Mouse (Mus musculus): ENCODE data around the gene Mylpf. TPM values are rescaled to one million over a fixed set of nuclear protein-coding genes. Genes with fewer than 3 reads are reported as not detected.
A peak's percentile ranks its signal among the peaks of the same experiment; 100 is the strongest.
"Not testable (repeated sequence)": the region's sequence is repeated elsewhere in the genome, so short reads cannot be mapped to it uniquely, and the experiment has no call there.

Mylpf gene
- 10.6 and 35.3 TPM in 2 replicates for total RNA-seq (2017)

GRCm38 (mm10) chr7:127208553-127209438 lies at the start of gene Mylpf:
Gene Mylpf (plus strand): TSS chr7:127208890.
- peak; percentile 84 for ATAC-seq (replicated peaks; ENCODE audit: low read depth, poor library complexity, severe bottlenecking)

DNA sequence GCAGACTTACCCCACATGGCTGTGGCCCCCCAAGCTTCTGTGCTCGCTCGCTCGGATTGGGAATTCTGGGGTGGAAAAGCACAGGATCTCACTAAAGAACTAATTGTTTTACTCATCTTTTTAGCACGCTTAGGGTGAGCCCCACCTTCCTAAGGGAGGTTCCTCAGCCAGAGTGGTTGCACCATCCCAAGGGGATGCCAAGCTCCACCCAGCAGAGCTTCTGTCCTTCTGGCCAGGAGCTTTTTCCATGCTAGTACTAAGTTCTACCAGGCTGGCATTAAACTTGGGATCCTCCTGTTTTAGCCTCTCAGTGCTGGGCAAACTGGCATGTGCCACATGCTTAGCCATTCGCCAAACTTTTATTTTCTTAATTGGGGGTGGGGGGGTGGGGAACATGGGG lies 46.1 kb upstream of the Mylpf start:
- no peak for ATAC-seq (replicated peaks; ENCODE audit: low read depth, poor library complexity, severe bottlenecking)

DNA sequence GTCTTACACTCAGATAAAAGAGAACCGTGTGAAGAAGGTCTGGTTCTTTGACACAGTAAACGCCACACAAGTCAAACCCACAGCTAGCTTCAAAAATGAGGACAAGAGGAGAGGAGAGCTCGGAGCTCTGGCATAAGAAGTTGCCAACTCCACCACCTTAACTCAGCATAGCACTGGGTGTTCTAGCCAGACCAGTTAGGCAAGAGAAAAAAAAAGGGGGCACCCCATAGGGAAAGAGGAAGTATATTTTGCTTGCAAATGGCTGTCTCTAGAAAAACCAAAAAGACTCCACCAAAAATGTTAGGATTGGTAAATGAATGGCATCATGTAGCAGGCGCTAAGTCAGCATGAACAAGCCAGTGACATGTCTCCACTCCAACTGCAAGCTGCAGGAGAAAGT lies 44.7 kb upstream of the Mylpf start:
- 0 out of 2 replicates have a peak, but pooled peaks have one; percentile 18 for ATAC-seq (replicated peaks; ENCODE audit: low read depth, poor library complexity, severe bottlenecking)

GRCm38 (mm10) chr7:127165607-127166493 lies 42.8 kb upstream of the Mylpf start:
- ATAC-seq (replicated peaks; ENCODE audit: low read depth, poor library complexity, severe bottlenecking), result no peak

- ATAC-seq (replicated peaks; ENCODE audit: low read depth, poor library complexity, severe bottlenecking), result 0 out of 2 replicates have a peak, but pooled peaks have one; percentile 8
Observed at GRCm38 (mm10) chr7:127166501-127166900, 42.2 kb upstream of the Mylpf start.

DNA sequence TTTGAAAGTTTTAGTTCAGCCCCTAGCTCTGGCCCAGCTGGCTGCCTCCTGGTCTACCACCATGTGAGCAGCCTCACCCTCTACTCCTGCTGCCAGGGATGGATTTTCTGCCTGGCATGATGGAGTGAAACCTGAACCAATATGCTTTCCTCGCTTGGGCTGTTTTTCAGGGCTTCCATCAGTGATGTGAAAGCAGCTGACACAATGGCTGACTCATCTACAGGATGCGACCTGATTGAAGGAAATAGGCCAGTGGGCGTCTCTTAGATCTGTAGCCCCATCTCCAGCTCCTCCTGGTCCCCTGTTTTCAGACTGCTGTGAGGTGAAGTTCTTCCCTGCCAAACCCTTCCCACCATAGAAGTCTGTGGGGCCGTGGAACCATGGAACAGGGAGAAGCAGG lies 31.8 kb upstream of the Mylpf start:
- no peak for ATAC-seq (replicated peaks; ENCODE audit: low read depth, poor library complexity, severe bottlenecking)

- ATAC-seq (replicated peaks; ENCODE audit: low read depth, poor library complexity, severe bottlenecking), result peak; percentile 34; the same call in 1 of the 2 replicates
Observed at GRCm38 (mm10) chr7:127180783-127181182, 27.9 kb upstream of the Mylpf start.

GRCm38 (mm10) chr7:127181724-127182123 lies 27.0 kb upstream of the Mylpf start:
- not testable (repeated sequence) for ATAC-seq (replicated peaks; ENCODE audit: low read depth, poor library complexity, severe bottlenecking)

DNA sequence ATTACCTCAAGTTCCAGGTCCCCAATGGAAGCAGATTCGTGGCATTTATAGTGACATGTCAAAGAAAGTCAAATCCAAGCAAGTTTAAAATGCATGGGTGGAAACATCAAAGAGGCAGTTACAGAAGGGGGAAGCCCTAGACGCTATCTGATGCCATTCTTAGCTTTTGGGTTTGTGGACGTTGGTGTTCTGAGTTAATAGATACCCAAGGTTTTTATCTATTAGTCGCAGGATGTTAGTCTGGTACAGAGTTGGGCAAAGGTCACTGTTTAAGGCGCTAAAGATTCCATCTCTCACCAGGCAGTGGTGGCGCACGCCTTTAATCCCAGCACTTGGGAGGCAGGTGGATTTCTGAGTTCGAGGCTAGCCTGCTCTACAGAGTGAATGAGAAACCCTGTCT lies 25.3 kb upstream of the Mylpf start:
- ATAC-seq (replicated peaks; ENCODE audit: low read depth, poor library complexity, severe bottlenecking), result peak; percentile 52

- ATAC-seq (replicated peaks; ENCODE audit: low read depth, poor library complexity, severe bottlenecking), result peak; percentile 50; the same call in 1 of the 2 replicates
Observed at GRCm38 (mm10) chr7:127183828-127184227, 24.9 kb upstream of the Mylpf start.

GRCm38 (mm10) chr7:127184720-127185119 lies 24.0 kb upstream of the Mylpf start:
- no peak for ATAC-seq (replicated peaks; ENCODE audit: low read depth, poor library complexity, severe bottlenecking)

DNA sequence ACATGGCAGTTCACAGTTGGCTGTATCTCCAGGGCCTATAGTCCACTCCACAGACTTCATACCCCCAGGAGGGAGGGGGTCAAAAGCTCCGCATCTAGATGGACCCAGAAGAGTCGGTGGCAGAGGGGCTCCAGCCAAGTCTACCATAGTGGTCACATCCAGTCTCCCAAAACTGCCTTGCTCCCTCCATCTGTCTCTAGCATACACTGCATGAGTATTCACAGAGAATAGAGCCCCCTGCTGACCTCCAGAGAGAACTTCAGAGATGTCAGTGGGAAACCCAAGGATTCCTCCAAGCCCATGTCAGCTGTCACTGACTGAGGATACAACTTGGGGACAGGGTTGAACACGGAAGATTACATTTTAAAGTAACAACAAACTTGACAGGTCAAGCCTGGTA lies 23.1 kb upstream of the Mylpf start:
- ATAC-seq (replicated peaks; ENCODE audit: low read depth, poor library complexity, severe bottlenecking), result peak; percentile 39; the same call in 1 of the 2 replicates

- no peak for ATAC-seq (replicated peaks; ENCODE audit: low read depth, poor library complexity, severe bottlenecking)
Observed at GRCm38 (mm10) chr7:127187351-127187750, 21.3 kb upstream of the Mylpf start.

DNA sequence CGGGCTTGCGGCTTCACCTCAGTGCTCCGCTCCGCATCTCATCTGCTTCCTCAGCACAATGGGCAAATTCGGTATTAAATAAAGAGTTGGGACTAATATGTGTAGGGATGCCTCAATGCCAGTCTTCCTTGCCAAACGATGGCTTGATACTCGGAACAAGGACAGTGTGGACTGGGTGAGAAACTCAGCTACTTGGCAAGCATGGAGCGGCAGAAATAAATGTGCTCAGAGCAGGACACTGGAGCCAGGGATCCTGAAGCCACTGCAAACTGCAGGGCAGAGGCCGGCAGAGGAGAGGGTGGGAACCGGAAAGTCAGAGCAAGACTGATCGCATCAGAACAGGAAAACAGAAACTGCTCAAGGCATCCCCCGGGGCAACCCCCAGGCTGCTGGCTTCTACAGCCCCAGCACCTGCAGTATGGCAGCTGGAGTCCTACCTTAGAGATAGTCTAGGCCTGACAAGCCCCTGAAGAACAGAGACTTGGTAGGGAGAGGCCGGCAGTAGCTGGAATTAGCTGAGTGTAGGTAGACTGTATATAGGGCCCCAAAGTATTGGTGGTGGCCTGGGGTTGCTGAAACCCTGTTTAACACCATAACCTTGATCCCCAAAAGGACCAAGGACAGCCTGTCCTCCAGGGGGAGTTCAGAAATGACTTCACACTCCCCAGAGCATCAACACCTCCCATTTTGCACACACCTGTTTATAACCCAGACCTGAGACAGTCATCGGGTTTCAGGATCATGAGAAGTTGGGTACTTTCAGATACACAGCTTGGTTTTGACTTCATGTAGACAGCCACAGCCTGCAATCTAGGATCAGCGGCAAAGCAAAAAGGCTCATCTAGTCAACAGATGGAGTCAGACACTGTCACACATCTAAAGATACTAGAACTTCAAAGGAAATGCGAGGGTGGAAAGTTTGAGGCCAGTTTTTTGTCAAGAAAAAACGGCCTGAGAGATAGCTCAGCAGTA lies 20.1 kb upstream of the Mylpf start:
- 0 out of 2 replicates have a peak, but pooled peaks have one; percentile 19 for ATAC-seq (replicated peaks; ENCODE audit: low read depth, poor library complexity, severe bottlenecking)

GRCm38 (mm10) chr7:127190672-127191071 lies 18.0 kb upstream of the Mylpf start:
- ATAC-seq (replicated peaks; ENCODE audit: low read depth, poor library complexity, severe bottlenecking), result no peak

- no peak for ATAC-seq (replicated peaks; ENCODE audit: low read depth, poor library complexity, severe bottlenecking)
Observed at GRCm38 (mm10) chr7:127192989-127193388, 15.7 kb upstream of the Mylpf start.

- no peak for ATAC-seq (replicated peaks; ENCODE audit: low read depth, poor library complexity, severe bottlenecking)
Observed at GRCm38 (mm10) chr7:127194011-127194632, 14.6 kb upstream of the Mylpf start.

GRCm38 (mm10) chr7:127194633-127195029 lies 14.1 kb upstream of the Mylpf start:
- ATAC-seq (replicated peaks; ENCODE audit: low read depth, poor library complexity, severe bottlenecking), result no peak
